Mouse (Mus musculus) 3T3-L1 (cell line): ENCODE results near the gene Ctbs.
"Not testable (repeated sequence)": the region's sequence is repeated elsewhere in the genome, so short reads cannot be mapped to it uniquely, and the experiment has no call there.

Experiments used
- DNase-seq: peaks from one replicate; pipeline ENCODE4 v3.0.0-alpha.2; 2015; ENCODE audit warnings: low read depth, low spot score

The Ctbs gene

DNA sequence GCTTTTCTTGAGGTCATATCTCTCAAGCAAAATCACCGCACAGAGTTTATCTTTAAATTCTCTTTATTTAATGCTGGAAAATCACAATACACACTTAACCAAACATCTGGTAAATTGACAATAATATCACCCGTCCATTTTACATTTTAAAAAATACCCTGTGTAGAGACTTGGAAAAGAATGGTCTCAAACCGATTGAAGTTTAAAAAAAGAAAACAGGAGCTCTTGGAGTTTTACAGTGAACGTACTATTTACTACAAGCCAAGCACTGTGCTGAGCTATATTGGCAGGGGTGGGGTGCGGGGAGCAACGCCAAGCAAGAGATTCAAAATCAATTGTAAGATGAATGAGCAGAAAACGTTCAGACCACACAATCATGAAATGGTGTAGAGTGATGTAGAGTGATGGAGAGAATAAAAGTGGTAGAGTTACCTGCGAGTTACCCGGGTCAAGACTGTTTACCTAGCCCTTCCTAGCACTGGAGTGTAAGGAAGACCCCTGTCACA, at the start of gene Ctbs:
Ctbs (plus strand) TSS at position 51 of the 506 bp plus-strand sequence.
- DNase-seq, result no peak

DNA sequence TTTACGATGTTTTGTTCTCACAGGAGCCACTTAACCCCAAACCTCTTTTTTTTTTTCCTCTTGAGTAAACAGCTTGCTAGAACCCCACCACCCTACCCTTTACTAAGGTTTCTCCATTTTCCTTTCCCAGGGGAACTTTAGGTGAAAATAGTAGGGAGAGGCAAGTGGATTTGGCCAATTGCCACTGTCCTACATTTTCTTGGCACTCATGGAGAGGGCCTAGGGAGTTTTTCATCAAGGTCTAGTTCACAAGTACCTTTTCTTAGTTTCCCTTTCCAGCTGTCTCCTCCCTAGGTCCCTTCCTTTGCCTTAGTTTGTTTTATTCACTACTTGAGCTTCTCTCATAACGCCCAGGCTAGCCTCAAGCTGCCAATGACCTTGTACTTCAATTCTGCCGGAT, 45.8 kb upstream of the Ctbs start:
- no peak for DNase-seq

DNA sequence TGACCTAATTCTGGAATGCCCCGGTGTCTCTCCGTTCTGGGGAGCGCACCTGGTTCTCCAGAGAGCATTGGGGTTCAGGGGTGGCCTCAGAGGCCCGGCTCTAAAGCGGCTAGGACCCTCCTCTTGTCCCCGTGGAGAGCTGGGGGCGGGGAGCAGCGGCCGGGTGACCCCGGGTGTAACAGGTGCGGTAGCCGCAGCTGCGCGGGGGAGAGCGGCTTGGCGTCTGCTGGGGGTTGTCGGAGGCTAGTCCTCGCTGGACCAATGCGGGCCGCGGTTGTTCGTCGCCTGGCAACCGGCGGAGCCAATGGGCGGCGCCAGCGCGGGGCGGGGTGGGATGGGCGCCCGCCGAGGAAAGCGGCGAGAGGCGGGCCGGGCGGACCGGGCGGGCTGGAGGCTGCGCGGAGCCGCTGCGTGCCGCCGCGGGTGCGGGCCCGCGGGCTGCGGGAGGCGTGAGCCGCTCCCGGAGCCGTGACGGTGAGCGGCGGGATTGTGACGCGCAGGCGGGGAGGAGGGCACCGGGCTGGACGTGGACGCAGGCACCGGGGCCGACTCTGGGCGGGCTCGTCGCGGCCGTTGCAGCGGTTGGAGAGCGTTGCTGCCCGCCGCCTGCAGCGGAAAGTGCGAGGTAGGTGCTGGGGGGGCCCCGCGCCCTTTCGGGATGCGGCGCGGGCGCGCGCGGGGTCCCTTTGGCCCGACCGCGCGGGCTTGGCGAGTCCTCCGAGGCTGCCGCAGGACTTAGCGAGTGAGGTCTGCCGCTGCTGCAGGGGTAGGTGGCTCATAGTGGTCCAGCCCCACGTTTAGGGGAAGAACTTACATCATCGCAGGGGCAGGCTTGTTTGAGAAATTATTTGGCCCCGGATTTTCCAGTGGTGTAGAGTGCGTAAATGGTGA, 45.0 kb upstream of the Ctbs start, which contains the start of gene Ssx2ip:
Ssx2ip (plus strand) TSS at position 332 of the 891 bp plus-strand sequence.
- peak; percentile 84 for DNase-seq

DNA sequence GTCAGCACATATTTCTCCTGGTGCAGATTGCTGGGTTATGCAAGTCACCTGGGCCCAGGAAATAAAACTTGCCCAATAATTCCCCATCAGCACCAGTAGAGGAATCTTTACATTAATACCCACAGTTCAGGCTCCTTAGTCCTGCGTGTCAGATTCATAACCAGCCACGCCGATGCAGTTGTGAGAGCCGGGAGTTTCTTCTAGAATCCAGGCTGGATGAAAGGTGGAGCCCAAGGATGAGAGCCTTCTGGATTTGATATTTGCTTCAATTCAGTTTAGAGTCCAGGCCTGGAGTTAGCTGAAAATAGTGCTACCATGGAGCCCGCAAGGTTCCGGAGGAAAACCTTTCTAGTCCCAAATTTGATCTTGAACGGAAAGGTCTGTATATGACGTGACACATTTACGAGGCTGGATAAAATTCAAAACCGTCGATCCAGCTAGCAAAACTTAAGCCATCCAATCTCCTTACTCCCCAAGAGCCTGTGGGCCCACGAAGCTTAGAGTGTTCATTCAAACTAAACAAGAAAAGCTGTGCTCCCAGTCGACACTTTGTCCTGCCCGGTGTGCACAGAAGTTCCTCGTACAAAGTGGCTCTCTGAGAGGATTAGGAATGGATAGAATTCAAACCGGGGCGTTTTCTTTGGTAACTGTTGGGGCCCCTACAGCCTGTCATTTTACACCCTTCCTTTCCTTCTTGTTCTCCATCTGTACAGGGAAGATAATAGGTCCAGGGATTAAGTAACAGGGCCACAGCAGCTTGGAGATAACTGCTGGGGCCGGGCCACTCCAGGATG, 44.2 kb upstream of the Ctbs start:
- no peak for DNase-seq

DNA sequence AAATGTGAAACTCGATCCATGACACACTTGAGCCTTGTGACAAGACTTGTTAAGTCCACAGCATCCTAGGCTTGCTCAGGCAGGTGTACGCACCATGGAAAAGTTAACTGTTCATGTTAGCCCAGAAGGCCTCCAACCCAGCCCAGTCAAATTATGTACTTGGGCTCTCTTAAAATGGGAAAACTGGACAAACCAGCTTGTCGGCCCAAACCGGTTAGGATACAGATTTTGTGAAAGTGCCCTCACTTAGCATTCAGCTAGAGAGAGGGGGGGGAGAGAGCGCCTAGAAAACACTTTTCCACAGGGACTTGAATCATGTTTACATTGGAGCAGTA, 43.6 kb upstream of the Ctbs start:
- no peak for DNase-seq

DNA sequence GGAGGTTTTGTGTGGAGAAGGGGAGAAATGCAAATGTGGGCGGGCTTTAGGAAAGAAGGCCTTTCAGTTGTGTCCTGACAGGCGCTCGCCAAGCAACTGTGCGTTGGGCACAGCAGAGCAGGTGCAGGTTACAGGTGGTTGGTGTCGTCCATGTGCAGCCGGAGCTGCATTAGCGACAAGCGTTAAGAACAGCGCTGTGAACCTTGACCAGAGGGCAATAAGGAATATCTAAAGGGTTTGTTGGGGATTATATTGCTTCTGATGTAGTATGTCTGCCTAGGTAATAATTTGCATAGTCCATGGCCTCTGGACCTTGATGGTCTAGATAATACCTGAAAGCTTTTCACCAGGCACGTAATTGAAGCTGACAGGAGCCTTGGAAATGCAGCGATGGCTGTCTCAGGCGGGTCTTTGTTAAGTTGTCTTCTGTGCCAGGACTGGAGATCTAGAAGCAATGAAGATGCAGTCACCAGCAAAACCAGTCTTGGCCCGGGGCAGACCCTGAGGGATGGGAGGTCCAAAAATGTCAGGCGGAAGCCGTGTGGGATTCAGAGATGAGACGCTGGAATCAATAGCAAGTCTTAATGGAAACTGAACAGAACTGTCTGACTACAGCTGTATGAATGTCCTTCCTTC, 42.4 kb upstream of the Ctbs start:
- DNase-seq, result no peak

DNA sequence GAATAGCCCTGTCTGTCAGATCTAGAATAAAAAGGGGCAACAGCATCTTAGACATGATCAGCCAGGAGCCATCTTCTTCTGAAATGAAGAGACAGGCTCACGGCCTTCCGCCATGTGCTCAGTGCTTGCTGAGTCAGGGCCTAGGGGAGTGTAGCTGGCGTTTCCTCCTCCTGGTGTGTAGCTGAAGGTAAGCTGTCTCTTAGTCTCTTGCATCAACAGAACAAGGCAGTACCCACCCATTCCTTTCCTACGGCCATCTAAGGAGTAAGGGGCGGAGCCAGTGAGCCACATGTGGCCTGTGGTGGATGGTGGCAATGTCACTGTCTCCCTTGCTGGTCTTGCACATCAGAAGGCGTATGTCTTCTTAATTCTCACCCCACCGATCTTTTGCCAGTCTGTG, 39.5 kb upstream of the Ctbs start:
- no peak for DNase-seq

DNA sequence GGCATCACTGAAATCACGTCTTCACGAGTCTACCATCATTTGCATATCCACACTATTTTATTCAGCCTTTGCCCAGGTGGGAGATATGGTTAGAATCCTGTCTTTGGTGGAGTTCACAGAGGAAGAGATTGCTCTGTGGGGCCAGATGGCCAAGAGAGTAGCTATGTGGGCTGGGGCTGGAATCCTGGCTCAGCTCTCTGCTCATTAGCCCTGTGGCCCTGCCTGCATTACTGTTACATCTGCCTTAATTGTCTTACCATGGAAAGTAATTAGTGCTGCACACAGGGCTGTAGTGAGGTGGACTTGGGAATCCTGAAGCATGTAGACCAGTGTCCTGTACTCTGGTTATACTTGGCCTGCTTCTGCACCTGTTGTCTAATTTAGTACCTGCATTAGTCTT, 37.6 kb upstream of the Ctbs start:
- DNase-seq, result no peak

DNA sequence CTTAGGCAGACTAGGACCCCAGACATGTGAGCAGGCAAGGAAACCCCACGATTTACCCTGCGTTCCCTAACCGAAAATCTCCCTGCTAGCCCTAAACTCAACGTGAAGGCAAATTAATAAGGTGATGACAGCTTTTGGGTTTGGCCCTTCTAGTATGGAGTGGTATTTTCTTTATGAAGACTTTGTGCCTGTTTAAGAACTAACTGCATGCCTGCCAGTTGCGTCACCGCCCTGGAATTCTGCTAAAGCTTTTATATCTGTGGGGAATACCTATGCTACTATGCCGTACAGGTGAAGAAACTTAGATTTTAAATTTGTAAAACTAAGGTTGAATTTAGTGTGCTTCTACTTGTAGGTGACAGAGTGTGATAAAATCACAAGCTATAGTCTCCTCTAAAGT, 37.1 kb upstream of the Ctbs start:
- DNase-seq, result peak; percentile 45

DNA sequence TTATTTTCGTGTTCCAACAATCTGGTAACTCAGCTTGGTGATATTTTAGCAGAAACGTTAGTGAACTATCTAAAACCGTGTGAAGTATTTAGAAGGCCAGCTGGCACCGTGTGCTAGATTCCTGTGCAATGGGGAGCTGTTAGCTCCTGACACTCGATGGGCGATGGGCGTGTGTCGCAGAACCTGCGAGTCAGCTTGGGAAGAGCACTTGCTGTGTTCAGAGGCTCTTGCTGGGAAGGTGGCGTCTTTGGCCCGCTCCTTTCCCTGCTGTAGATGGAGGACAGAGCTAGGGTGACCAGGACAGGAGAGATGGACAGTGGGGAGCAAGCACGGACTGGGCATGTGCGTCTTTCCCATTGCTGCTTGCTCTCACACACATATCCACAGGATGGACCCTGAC, 36.6 kb upstream of the Ctbs start:
- DNase-seq, result peak; percentile 18

DNA sequence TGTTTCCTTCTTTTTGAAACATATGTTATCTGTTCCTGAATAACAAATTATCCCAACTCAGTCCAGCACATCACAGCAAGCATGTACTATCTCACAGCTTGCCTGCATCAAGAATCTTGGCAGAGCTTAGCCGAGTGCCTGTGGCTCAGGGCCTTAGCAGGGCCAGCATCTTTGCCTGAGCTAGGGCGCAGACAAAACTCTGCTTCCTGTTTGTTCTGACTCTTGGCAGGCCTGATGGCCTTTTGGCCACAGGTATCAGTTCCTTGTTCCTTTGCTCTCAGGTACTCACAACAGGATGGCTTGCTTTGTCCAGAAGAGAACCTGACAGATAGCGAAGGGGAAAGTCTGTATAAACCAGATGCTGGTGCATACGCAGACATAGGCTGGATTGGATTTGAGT, 35.6 kb upstream of the Ctbs start:
- DNase-seq, result no peak

DNA sequence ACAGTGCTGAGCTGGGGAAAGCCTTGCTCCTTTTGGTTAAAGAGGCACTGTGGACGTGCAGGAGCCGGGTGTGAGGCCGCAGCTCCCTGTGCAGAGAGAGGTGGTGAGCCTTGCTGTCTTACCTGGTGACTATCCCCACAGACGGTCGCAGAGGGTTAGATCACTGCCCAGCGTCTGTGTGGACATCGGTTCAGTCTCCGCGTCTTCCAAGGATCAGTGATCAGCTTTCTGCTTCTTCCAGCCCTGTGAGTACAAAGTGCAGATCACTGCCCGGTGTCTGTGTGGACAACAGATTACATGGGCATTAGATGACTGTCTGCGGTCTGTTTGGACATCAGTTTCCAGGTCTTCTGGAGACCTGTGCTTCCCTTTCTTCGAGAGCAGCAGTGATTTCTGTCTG, 35.0 kb upstream of the Ctbs start:
- DNase-seq, result no peak

DNA sequence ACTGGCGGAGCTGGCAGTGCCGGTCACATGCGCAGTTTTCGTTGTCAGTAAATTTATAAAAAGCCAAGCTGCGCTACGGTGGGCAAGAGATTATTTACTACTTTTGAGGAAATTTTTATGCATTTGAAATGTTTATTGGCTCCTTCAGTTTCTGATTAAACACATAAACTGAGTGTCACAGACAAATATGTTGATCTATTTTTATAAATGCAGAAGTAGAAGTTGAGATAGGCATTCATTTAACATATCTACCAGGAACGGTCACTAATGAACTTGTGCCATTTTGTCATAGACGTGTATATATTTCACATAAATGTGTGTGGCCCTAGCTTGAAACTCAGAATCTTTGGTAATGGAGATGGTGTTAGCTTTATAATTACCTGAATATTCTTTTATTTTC, 31.7 kb upstream of the Ctbs start:
- DNase-seq, result no peak

DNA sequence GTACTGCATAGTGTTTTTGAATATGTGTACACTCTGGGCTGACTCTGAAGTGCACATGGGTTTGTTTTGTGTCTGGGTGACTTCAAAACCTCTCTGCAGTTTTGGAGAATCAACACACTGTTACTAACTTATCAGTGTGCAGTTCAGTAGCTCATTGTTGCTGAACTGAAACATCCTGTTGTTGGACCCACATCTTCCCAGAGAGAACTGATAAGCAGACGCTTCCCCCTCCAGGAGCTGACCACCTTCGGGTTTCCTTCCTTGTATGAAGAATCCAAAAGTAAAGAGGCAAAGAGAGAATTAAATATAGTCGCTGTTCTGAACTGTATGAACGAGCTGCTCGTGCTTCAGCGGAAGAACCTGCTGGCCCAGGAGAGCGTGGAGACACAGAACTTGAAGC, 30.7 kb upstream of the Ctbs start:
- no peak for DNase-seq

DNA sequence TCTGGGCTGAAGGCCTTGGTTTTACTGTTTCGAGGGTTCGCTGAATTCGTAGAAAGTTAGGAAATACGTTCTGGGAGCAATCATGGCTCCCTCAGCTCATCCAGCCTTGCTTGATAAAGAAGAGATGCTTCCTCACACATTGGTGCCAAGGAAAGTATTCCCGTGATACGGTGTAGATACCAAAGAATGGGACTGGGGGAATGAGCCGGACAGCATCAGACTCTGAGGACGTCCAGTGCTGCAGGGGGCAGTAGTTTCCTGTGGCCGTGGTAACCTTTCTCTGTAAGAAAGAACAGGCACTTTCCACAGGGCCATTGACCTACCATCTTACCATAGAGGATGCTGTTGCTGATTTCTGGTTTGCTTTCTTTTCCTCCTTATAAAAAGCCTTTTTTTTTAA, 30.1 kb upstream of the Ctbs start:
- no peak for DNase-seq

DNA sequence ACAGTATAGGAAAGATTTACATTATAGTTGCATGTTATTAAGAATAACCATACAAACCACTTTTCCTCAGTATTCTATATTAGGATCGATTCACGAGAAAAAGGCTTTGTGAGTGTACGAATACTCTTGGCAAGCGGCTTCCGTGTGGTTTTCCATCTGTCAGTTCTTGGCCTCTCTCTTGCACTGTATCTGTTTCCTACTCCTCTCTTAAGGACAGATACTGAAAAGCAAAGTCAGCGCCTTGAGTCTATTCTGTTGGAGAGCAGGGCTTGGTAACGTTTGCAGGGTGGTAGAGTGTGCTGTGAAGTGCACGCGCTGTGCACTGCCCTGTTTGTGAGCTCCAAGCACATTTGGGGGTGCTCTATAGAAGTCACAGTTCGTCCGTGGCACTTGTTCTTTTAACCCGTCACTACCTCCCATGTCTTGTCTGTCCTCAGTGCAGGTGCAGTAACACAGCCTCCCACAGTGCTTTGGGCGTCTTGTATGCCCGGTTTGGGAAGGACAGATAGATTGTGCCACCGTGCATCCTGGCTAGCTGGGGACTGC, 29.5 kb upstream of the Ctbs start:
- DNase-seq, result no peak

DNA sequence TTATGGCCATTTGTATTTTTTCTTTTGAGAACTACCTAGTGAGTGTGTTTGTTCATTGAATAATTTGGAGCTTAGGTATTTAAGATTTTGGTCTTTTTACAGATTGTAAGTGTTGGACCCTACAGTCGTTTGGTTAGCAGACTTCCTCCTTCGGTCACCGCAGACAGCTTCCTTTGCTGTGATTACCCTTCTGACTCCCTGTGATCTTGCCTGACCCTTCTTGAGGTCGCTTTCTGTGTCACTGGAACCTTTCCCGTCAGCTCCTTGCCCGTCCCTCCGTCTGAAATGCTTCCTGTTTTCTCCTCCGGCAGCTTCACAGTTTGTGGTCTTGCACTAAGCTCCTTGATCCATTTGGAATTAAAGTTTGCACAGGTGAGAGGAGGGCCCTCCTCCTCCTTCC, 27.8 kb upstream of the Ctbs start:
- DNase-seq, result no peak

DNA sequence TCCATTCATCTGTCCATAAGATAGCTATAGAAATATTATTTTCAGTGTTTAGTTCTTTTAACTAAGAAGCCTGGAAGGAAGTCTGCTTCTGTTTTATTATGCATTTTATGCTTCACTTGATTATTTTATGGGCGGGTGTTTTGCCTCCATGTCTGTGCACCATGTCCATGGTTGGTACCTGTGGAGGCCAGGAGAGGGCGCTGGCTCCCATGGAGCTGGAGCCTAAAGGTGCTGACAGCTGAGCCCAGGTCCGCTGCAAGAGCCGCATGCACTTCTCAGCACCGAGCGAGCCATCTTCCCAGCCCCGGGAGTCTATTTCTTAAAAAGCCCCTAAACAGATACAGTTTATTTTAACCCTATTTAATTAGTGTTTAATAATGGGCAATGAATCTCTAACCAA, 25.9 kb upstream of the Ctbs start:
- DNase-seq, result no peak

DNA sequence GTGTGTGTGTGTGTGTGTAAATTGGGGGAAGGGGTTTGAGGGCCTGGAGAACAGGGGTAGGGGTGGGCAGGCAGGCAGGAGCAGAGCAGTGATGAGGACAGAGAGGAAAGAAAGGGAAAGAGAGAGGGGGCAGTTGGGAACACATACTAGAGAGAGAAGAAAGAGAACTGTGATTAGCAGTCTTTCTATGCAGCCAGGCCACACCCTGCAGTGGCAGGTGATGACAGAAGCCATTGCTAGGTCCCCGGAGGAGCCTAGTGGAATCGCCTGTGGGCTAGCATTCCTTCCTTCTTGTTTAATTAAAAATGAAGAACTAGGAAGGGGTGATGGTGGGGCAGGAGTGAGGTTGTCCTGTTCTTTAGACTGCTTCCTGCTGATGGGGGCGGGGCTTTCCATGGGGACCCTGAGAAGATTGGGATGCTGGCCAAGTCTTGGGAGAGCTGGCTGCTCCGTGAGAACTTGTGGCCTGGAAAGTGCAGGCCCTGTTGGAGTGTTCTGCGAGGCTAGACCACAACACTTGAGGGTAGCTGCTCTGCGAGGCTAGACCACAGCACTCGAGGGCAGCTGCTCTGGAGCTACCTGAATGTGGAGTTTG, 25.2 kb upstream of the Ctbs start:
- DNase-seq, result no peak

DNA sequence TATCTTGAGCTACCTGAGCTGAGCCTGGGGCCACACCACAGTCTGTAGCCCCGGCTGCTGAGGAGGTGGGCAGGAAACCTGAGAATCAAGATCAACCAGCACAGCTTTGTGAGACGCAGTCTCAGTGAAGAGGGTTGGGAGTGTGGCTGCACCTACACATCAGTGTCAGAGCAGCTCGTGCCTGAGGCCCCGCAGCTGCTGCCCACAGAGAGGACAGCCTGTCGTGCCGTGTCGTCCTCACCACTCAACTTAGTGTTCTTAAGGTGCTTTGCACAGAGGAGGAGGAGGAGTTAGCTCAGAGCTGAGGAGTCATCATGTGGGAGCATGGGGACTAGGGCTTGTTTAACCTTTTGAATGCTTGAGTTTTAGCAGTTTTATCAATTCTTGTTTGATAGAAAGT, 23.7 kb upstream of the Ctbs start:
- DNase-seq, result no peak

DNA sequence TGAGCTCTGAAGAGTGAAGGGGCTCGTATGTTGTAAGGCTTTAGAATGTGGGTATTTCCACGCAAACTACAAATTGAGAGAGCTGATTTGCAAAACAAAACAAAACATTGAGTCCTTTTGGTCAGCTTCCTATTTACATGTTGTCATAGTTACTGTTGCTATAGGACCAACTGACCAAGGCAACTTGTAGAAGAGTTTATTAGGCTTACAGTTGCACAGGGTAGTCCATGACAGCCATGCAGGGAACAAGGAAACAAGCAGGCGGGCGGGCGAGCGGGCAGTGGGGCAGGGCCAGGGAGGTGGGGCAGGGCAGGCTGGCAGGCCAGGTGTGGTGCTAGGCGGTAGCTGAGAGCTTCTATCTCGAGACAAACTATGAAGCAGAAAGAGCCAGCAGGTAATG, 23.1 kb upstream of the Ctbs start:
- no peak for DNase-seq

DNA sequence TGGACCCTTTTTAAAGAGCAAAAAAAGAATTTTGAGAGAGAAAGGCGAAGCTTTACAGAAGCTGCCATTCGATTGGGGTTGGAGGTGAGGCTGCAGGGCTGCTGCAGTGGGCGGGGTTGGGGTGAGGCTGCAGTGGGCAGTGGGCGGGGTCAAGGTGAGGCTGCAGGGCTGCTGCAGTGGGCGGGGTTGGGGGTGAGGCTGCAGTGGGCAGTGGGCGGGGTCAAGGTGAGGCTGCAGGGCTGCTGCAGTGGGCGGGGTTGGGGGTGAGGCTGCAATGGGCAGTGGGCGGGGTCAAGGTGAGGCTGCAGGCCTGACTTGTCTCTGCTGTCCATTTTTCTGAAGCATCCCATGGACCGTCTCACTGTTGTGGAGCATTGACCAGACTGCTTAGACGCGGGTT, 16.5 kb upstream of the Ctbs start:
- DNase-seq, result not testable (repeated sequence)
